Mouse (Mus musculus): ENCODE data around the gene Vmn2r13.
"Not testable (repeated sequence)": the region's sequence is repeated elsewhere in the genome, so short reads cannot be mapped to it uniquely, and the experiment has no call there.

DNA sequence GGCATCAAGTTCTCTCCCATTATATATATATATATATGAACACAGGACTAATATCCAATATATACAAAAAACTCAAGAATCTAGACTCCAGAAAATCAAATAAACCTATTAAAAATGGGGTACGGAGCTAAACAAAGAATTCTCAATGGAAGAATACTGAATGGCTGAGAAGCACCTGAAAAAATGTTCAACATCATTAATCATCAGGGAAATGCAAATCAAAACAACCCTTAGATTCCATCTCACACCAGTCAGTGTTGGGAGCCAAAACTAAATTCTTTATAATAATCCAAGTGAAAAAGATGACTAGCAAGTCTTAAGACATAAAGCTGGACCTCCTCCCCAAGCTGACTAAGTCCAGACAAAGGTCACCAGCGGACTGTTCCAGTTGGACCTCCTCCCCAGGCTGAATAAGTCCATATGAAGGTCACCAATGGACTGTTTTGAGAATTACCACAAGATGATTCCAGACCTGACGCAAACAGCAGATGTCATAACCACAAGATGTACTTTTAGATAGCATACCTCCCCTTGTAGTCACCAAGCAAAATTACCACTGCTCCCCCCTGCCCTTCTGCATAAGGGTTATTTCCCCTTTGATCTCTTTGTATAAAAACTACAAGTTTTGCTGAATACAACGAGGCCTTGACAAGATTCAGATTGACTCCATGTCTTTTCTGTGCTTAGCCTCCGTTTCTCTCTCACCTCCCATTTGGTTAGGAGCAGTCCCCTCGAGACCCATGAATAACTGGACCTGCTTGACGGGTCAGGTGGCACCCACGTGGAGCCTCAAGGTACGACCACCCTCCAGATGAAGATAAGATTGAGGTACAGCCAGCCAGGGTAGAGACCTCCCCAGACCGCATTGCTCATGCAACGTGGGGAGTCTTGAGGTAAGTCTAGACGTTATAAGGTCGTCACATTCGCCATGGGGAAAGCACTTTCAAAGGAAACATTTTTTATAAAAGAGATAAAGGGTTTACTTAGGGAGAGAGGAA lies 33.2 kb downstream of the Vmn2r13 start:
- not testable (repeated sequence) for TF ChIP-seq CTCF (IDR thresholded peaks at IDR 0.05; ENCODE audit: low read depth, low read length); POLR2A (IDR thresholded peaks at IDR 0.05; ENCODE audit: extremely low read depth, insufficient read depth, low read length)
